Mouse (Mus musculus): ENCODE results near the gene Smpd1.

The Smpd1 gene

DNA sequence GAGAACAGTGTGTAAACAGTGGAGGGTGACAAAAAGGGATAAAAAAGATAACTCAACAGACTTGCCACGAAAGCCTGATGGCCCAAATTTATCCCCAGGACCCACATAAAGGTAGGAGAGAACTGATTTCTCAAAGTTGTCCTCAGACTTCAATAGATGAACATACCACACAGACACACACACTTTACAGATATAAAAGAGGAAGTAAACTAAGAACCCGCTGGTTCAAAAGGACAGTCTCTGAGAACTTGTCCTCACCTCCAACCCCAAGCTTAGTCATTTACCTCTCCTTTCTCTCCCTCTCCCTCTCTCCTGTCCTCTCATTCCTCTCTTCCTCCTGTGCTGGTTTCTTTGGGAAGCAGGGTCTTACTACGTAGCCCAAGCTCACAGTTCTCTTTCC lies 8.2 kb downstream of the Smpd1 start:
- no peak for DNase-seq (ENCODE audit: low spot score in 2 of 2)

GRCm38 (mm10) chr7:105563367-105563766 lies 9.2 kb downstream of the Smpd1 start:
- DNase-seq (ENCODE audit: low spot score in 2 of 2), result no peak

DNA sequence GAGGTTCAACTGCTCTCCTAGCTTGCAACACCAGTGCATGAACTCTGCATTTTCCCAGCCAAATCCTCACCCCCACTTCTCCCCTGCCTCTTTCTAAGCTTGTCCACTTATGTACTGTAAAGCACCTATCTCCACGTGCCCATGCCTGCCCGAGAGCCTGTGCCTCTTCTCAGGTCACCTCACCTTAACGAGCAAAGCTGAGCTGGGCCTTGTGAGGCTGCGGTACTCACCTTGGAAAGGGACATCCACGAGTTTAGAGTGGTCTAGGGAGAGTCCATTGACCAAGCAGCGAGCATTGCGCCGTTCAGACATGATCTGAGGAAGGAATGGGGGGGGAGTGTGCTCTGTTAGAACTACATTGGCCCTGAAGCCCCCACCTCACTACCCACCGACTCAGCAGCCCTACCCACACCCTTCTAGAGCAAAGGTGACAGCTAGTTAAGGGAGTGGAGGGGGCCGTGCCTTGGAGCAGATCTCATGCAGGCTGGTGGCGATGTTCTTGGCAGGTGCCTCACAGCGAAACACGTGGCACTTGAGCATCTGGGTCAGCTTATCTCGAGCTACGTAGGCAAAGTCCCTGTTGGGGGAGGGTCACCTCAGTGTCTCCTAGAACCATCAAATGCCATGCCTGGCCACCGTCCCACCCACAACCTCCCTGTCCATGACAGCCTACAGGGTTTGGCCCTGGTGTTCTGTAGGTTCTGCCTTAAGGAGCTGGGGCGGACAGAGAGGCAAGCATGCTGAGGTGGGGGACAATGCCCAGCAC lies 11.1 kb downstream of the Smpd1 start:
- DNase-seq (ENCODE audit: low spot score in 2 of 2), result peak in 1 of 2 experiments; percentile 56

GRCm38 (mm10) chr7:105568583-105568982 lies 14.4 kb downstream of the Smpd1 start:
- peak; percentile 85 to 91 for DNase-seq (ENCODE audit: low spot score in 2 of 2)

GRCm38 (mm10) chr7:105568988-105569471 lies 14.9 kb downstream of the Smpd1 start:
- DNase-seq (ENCODE audit: low spot score in 2 of 2), result peak; percentile 92 to 95

DNA sequence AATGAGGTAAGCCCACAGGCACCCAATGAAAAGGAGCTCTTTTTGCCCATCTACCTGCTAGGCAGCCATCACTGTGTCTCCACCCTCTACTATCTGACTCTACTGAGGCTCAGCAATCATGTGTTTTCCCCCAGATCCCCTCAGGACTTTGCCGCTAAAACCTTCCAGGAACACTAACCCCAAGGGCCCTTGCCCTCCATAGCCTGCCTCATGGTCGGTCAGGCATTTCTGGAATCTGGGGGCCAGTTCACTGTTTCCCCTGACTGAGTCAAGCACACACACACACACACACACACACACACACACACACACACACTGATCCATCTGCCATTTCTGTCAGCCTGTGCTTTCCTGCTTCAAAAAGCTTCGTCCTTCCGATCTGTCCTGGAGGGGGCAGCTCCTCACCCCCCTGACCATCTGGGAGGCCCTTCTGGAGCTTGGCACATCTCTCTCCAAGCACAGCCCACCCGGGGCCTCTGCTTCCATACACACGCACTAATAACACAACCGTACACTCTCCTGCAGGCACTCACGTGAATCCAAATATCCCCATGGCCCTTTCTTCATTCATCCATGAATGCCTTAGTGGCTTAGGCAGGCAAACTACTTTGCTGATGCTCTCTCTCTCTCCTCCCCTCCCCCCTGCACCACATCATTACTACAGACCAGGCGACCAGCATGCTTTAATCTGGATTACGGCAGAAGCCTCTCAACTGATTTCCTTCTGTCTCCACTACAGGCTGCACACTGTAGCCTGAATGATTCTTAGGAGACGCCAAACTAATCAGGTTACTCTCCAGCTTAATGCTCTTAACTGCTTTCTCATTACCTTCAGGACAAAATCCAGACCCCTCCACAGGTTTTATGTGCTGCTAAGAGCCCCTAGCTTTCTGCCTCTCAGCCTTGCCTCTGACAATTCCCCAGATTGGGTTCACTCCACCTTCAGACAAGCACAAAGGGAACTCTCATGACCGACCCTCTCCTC lies 15.6 kb downstream of the Smpd1 start:
- DNase-seq (ENCODE audit: low spot score in 2 of 2), result peak; percentile 57 to 71

GRCm38 (mm10) chr7:105570756-105571155 lies 16.6 kb downstream of the Smpd1 start:
- no peak for DNase-seq (ENCODE audit: low spot score in 2 of 2)

DNA sequence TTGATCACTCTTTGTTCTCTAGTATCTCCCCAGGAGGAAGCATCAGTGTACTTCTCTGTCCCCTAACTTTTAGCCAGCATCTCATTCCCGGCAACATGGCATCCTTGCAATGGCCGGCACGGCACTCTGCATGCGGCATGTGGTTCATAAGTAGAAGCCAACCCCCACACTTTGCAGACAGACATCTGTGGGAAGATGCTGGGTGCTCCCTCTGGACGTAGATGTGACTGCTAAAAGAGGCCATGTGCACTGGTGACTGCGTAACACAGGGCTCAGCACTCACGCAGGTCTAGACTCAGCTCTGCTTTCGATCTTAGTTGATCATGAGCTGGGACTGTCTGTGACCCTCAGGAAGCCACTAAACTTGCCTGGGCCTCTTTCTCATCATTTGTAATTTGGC lies 18.8 kb downstream of the Smpd1 start:
- no peak for DNase-seq (ENCODE audit: low spot score in 2 of 2)

DNA sequence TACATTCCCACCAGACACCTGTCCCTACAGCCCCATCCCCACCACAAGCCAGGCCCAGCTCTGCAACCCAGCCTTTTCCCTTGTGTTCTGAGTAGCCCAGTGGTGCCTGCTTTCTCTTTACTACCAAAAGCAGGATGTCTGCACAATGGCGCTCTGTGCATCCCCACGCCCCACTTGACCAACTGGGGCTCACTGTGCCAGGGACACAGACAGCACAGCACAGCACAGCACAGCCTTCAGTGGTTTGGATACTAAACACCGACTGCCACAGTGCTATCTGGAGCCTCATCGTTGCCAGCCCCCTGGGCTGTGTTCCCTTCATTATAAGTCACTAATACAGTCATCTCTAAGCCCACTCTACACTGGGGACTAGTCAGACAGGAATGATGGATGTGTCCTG lies 20.4 kb downstream of the Smpd1 start:
- DNase-seq (ENCODE audit: low spot score in 2 of 2), result peak in 1 of 2 experiments; percentile 37

GRCm38 (mm10) chr7:105576166-105576748 lies 22.1 kb downstream of the Smpd1 start:
- DNase-seq (ENCODE audit: low spot score in 2 of 2), result no peak

GRCm38 (mm10) chr7:105577377-105577871 lies 23.3 kb downstream of the Smpd1 start:
- DNase-seq (ENCODE audit: low spot score in 2 of 2), result no peak

DNA sequence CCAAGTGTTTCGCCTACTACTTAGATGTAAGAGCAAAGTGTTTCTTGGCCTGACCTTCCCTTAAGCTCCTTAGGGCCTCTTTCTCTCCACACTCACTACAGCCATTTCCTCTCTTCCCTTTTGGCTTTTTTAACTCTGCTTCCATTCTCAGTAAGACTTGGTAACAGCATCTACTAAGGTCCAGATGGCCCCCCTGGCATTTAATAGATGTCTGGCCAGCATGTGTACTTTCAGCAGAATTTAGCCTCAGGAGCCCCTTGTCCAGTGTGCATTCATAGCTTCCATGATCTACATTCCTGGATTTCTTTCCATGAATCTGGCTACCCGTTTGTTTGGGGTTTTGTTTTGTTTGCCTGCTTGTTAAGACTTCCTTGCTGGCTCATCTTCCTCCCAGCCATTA lies 24.3 kb downstream of the Smpd1 start:
- no peak for DNase-seq (ENCODE audit: low spot score in 2 of 2)

DNA sequence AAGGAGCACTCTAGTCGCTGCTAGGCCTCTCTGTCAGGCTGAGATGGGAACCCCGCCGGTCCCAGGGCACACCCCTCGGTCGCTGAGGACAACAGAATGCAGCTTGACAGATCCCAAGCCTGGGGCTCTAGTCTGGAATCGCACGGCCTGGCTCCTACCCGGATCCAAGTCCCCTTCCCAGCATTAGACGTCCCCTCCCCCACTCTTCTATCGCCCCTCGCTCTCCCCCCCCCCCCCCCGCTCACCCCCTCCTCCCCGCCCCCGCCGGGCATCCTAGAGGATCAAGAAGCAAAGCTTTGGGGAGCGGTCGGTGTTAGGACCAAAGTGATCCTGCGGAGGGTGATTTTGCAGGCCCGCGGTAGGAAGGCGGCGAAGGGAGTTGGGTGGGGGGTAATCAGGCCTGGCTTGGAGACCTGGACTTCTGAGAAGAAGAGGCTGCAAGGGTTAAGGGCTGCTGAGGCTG lies 26.5 kb downstream of the Smpd1 start:
- peak; percentile 59 to 65 for DNase-seq (ENCODE audit: low spot score in 2 of 2)

- DNase-seq (ENCODE audit: low spot score in 2 of 2), result peak; percentile 85
These were observed 27.0 kb downstream of the Smpd1 start, which contains the start of gene Apbb1 for GRCm38 (mm10) chr7:105581094-105581703. Apbb1 (minus strand) TSS chr7:105581653.

- DNase-seq (ENCODE audit: low spot score in 2 of 2), result no peak
These were observed 27.8 kb downstream of the Smpd1 start for GRCm38 (mm10) chr7:105581959-105582358.

DNA sequence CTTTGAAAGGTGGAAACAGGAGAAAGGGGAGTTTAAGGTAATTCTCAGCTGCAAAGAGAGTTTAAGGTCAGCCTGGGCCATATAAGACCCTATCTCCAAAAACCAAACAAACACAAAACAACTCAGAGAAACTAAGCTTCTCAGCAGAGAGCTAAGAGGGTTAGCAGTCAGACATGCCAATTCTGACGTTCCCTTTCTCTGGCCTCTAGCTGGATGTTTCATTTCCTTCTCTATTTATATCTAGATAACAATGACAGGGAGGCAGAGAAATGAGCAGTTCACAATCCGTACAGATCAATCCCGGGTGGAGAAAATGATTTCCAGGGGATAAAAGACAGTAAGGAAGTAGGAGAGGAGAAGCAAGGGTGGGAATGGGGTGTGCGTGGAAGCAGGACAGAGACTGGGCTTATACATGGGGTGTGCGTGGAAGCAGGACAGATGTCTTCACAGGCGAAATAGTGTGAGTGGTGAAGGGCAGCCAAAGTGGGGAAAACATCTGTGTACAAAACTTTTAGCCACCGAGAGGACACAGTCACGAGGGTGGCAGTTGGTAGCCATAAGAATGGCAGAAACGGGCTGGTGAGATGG lies 34.3 kb downstream of the Smpd1 start:
- DNase-seq (ENCODE audit: low spot score in 2 of 2), result no peak

DNA sequence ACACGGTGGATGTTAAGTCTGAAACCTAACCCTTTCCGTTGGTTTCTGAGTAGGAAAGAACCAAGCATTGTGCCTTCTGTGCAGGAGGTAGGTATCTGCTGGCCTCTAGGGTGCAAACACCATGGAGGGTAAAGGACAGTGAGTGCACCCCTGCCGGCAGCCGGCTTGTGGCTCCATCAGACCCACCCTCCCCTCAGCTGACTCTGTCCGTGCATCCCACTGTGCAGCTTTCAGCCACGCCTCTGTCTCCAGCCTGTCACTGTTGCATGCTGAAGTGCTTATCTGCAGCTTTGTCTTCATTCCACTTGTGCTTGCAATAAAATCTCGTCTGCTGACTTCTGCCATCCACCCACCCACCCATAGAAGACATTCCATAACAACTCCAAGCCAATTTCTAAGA lies 35.9 kb downstream of the Smpd1 start:
- DNase-seq (ENCODE audit: low spot score in 2 of 2), result no peak

- DNase-seq (ENCODE audit: low spot score in 2 of 2), result peak; percentile 53 to 70
These were observed 48.9 kb downstream of the Smpd1 start for GRCm38 (mm10) chr7:105602860-105603623.
